Mouse (Mus musculus) CH12.LX (cell line): Measurements from ENCODE around the gene Cables2. TPM values are rescaled to one million over a fixed set of nuclear protein-coding genes. Genes with fewer than 3 reads are reported as not detected.

ENCODE experiments used
- DNase-seq: peaks from one replicate; pipeline ENCODE4 v3.0.0-alpha.2; 2013; ENCODE audit errors: extremely low read depth
- H3K27ac ChIP-seq: 2 replicates; pipeline ENCODE4 v1.5.1; 2012; ENCODE audit warnings: low read depth, mild to moderate bottlenecking, control low read depth, moderate library complexity; ENCODE audit not compliant: insufficient read depth
- H3K27me3 ChIP-seq: replicated peaks from 2 replicates; pipeline ENCODE3; 2012; ENCODE audit warnings: inconsistent platforms
- H3K36me3 ChIP-seq, 2 experiments: replicated peaks in 1 of 2; 2 replicates each; pipeline versions ENCODE3 to v1.6.1; 2012; ENCODE audit warnings: inconsistent platforms in 1 of 2, low read length in 1 of 2, mild to moderate bottlenecking in 1 of 2, mixed read lengths in 1 of 2, moderate library complexity in 1 of 2; ENCODE audit not compliant: control insufficient read depth in 1 of 2, insufficient read depth in 1 of 2
- H3K4me1 ChIP-seq, 2 experiments: 2 replicates each; pipeline ENCODE4 v1.6.1; 2012; ENCODE audit warnings: inconsistent platforms in 1 of 2, moderate library complexity in 1 of 2; ENCODE audit not compliant: insufficient read depth in 2 of 2, control insufficient read depth in 1 of 2
- H3K4me2 ChIP-seq: 2 replicates; pipeline ENCODE4 v1.6.1; 2012; ENCODE audit warnings: low read depth, mild to moderate bottlenecking, control low read depth; ENCODE audit not compliant: poor library complexity, insufficient read depth, severe bottlenecking
- H3K4me3 ChIP-seq, 3 experiments: fragments of 150-350 bp in 1 of 3; sonication (generic) in 1 of 3; replicated peaks in 1 of 3; 2 replicates each; pipeline versions ENCODE3 to v1.5.1; 2011 to 2012; ENCODE audit warnings: low read depth in 2 of 3, low read length in 2 of 3, mild to moderate bottlenecking in 2 of 3, moderate library complexity in 2 of 3, control low read depth in 1 of 3, improper control_type of control experiment in 1 of 3, inconsistent platforms in 1 of 3, mixed read lengths in 1 of 3; ENCODE audit not compliant: poor library complexity in 1 of 3
- H3K79me2 ChIP-seq: replicated peaks from 2 replicates; pipeline ENCODE4 v1.6.1; 2012; ENCODE audit warnings: mild to moderate bottlenecking, moderate library complexity; ENCODE audit not compliant: control insufficient read depth, poor library complexity, insufficient read depth, severe bottlenecking; ENCODE audit errors: extremely low read depth
- H3K9ac ChIP-seq: 2 replicates; pipeline ENCODE4 v1.6.1; 2012; ENCODE audit warnings: low read depth, mild to moderate bottlenecking, control low read depth, moderate library complexity; ENCODE audit not compliant: insufficient read depth
- H3K9me3 ChIP-seq: replicated peaks from 2 replicates; pipeline ENCODE3; 2012; ENCODE audit warnings: low read length, inconsistent platforms, mixed read lengths
- BHLHE40 ChIP-seq: IDR thresholded peaks from 2 replicates; pipeline ENCODE4 v1.6.1; 2011; ENCODE audit warnings: mild to moderate bottlenecking, low read depth, low read length, improper control_type of control experiment
- CHD1 ChIP-seq: IDR thresholded peaks from 2 replicates; pipeline ENCODE4 v1.6.1; 2012; ENCODE audit warnings: low read depth, low read length, improper control_type of control experiment, inconsistent platforms
- CHD2 ChIP-seq: IDR thresholded peaks from 2 replicates; pipeline ENCODE4 v1.6.1; 2011; ENCODE audit warnings: low read length, improper control_type of control experiment
- E2F4 ChIP-seq: IDR thresholded peaks from 2 replicates; pipeline ENCODE4 v1.6.1; 2011; ENCODE audit warnings: low read depth, low read length, improper control_type of control experiment; ENCODE audit not compliant: insufficient replicate concordance
- ELF1 ChIP-seq: IDR thresholded peaks from 2 replicates; pipeline ENCODE4 v1.6.1; 2014; ENCODE audit warnings: low read depth, mild to moderate bottlenecking, inconsistent platforms, low read length, improper control_type of control experiment
- EP300 ChIP-seq: IDR thresholded peaks from 2 replicates; pipeline ENCODE4 v1.6.1; 2011; ENCODE audit warnings: low read length, improper control_type of control experiment
- GABPA ChIP-seq: IDR thresholded peaks from 2 replicates; pipeline ENCODE4 v1.6.1; 2012; ENCODE audit warnings: low read depth, low read length, improper control_type of control experiment, inconsistent platforms; ENCODE audit not compliant: insufficient replicate concordance
- KAT2A ChIP-seq: IDR thresholded peaks from 2 replicates; pipeline ENCODE4 v1.6.1; 2012; ENCODE audit warnings: low read length, improper control_type of control experiment, inconsistent platforms; ENCODE audit not compliant: insufficient replicate concordance
- MAFK ChIP-seq: IDR thresholded peaks from 2 replicates; pipeline ENCODE4 v1.6.1; 2011; ENCODE audit warnings: low read length, improper control_type of control experiment; ENCODE audit not compliant: insufficient replicate concordance
- MEF2A ChIP-seq: IDR thresholded peaks from 2 replicates; pipeline ENCODE4 v1.6.1; 2014; ENCODE audit warnings: low read depth, mild to moderate bottlenecking, inconsistent platforms, low read length, improper control_type of control experiment, borderline replicate concordance
- MXI1 ChIP-seq: IDR thresholded peaks from 2 replicates; pipeline ENCODE4 v1.6.1; 2011; ENCODE audit warnings: mild to moderate bottlenecking, low read depth, low read length, improper control_type of control experiment
- MYC ChIP-seq: IDR thresholded peaks from 2 replicates; pipeline ENCODE4 v1.6.1; 2011; ENCODE audit warnings: low read depth, mild to moderate bottlenecking, improper control_type of control experiment, low read length
- NELFE ChIP-seq: IDR thresholded peaks from 2 replicates; pipeline ENCODE4 v1.6.1; 2011; ENCODE audit warnings: low read depth, low read length, improper control_type of control experiment
- NRF1 ChIP-seq: IDR thresholded peaks from 2 replicates; pipeline ENCODE4 v1.6.1; 2014; ENCODE audit warnings: low read depth, mild to moderate bottlenecking, inconsistent platforms, low read length, improper control_type of control experiment, moderate library complexity
- SMC3 ChIP-seq: IDR thresholded peaks from 2 replicates; pipeline ENCODE4 v1.6.1; 2011; ENCODE audit warnings: low read depth, low read length, improper control_type of control experiment
- UBTF ChIP-seq: IDR thresholded peaks from 2 replicates; pipeline ENCODE4 v1.6.1; 2012; ENCODE audit warnings: low read depth, mild to moderate bottlenecking, inconsistent platforms, low read length, improper control_type of control experiment, moderate library complexity
- ZC3H11A ChIP-seq: IDR thresholded peaks from 2 replicates; pipeline ENCODE4 v1.6.1; 2012; ENCODE audit warnings: low read depth, mild to moderate bottlenecking, inconsistent platforms, low read length, improper control_type of control experiment
- dilution Hi-C: fragments of 300-500 bp; cut with MboI; formaldehyde crosslinking; loops from 2 replicates; pipeline ENCODE4 v1.14.3; 2020; ENCODE audit warnings: low sequenced_read_pairs; ENCODE audit not compliant: extremely low pct_unique_long_range_greater_than_20kb, extremely low pct_ligation_motif_present
- in situ Hi-C: fragments of 300-500 bp; cut with MboI; formaldehyde crosslinking; loops from 3 replicates; pipeline ENCODE4 v1.14.3; 2019; ENCODE audit warnings: low sequenced_read_pairs, low pct_ligation_motif_present, low pct_unique_long_range_greater_than_20kb, mixed read lengths
- polyA plus RNA-seq: library from polyadenylated mRNA; unstranded; fragments of >175 nt; gene quantifications from 2 replicates; pipeline ENCODE4 v1.2.1, GENCODE M21; 2012; ENCODE audit warnings: low read depth; ENCODE audit not compliant: insufficient read length
- total RNA-seq, 2 experiments: library from RNA; depleted of rRNA; stranded (reverse); fragments of 300-350 nt in 1 of 2; fragments of >200 nt in 1 of 2; gene quantifications; 2 replicates each; pipeline ENCODE4 v1.2.3; 2012 to 2014

Cables2 gene
- total and polyA plus RNA-seq, 3 experiments: 13.0 to 29.9 (median 17.2) TPM

DNA sequence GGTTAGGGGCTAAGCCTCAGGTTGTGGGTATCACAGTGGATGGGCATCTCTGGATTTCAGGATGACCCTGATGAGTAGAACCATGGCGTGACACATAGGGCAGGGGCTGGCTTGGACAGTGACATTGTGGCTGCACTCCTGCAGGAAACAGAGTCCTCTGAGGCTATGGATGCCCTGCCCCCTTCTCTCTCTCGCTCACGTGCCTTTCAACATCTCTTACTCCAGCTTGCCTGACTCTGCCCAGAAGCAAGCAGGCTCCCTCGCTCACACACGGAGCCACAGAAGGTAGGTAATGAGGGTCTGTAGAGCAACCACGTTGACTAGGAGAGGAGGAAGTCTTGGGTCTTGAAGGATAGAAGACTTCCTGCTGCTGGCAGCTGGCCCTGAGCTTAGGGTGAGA is 17.2 kb upstream of the Cables2 start:
- no peak for DNase-seq
- Histone ChIP-seq H3K79me2 (no peaks in the 10 kb centered on the region), H3K4me3 (no peak overlapping the region), H3K9ac (no peak overlapping the region), H3K9me3 (no peaks in the 10 kb centered on the region), H3K27ac (no peak overlapping the region), H3K4me1 (no peaks in the 10 kb centered on the region; a peak in 1 of 4 replicates), H3K4me2 (no peak overlapping the region), H3K36me3 (no peaks in the 10 kb centered on the region), H3K27me3 (peaks cover 67% of the 10 kb centered on the region)
- in situ Hi-C loops (no loop called here), dilution Hi-C loops (no loop called here)
- TF ChIP-seq NRF1 (no peak), BHLHE40 (peak; percentile 55)

DNA sequence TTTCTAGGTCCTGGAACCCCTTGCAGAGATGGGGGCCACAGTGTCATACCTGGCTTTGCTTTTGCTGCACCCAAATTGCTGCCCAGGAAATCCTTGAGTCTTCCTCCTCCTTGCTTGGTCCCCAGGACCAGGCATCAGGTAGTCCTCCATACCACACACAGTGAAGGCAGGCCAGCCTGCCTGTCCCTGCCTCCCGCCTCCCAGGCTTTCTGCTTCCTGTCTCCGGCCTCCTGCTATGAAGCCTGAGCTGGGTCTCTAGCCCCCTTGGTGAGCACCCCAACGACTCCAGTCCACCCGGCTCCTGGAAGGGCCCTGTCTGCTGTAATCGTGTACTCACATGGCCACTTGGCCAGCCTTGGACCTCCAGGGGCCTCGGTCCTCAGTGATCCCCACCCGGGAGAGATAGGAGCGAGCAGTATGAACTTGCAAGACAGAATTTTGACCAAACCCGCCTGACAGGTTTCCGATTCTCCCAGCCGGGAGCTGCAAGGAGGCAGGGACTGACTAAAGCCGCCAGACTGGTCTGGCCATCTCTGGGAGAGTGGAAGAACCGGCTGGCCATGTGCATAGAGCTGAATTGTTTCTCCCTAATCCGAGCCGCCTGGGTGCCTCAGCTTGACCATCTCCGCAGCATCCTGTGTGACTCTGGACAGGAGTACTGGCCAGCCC is 16.3 kb upstream of the Cables2 start, which contains the start of gene Rbbp8nl:
Rbbp8nl (minus strand) TSS at position 440 of the 669 bp plus-strand sequence.
- H3K9ac ChIP-seq: no peak within 1 kb of the TSS
- no peak for TF ChIP-seq UBTF
- TF ChIP-seq, all 38 proteins: peak for 0
- DNase-seq: no peak
- Histone ChIP-seq H3K36me3 (no peaks in the 10 kb centered on the region), H3K4me2 (no peak within 1 kb of the TSS), H3K79me2 (no peaks in the 10 kb centered on the region), H3K4me3 (no peak within 1 kb of the TSS), H3K27ac (no peak within 1 kb of the TSS), H3K9me3 (no peaks in the 10 kb centered on the region), H3K4me1 (no peaks in the 10 kb centered on the region; a peak in 1 of 4 replicates), H3K27me3 (peaks cover 77% of the 10 kb centered on the region)
- in situ Hi-C loops: loop anchor here (10.0 kb wide), 1 partner anchor 145 kb away; no protein-coding TSS in a partner anchor
- dilution Hi-C loops: no loop called here

DNA sequence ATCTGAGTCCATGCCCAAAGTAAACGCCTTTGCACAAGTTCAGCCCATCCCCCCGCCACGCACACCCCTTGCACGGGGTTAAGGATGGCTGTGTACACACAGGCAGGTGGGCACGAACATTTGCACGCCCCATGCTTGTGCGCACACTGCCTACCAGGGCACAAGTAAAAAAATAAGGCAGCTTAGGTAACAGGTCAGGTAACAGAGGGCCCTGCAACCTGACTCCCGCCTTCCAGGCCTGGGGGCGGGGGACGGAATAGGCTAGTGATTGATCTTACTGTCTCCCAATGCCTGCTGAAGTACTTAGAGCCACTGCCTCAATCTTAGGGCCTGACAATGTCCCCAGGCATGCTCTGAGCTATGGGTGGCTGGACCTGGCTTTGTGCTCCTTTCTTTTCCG is 15.7 kb upstream of the Cables2 start:
- dilution Hi-C loops: no loop called here
- H3K4me3 ChIP-seq: no peak overlapping the region
- H3K9me3 ChIP-seq: no peaks in the 10 kb centered on the region
- TF ChIP-seq NRF1: no peak
- TF ChIP-seq MEF2A: no peak
- TF ChIP-seq GABPA: no peak
- no peak for TF ChIP-seq ZC3H11A
- no peak for TF ChIP-seq MXI1
- no peak for TF ChIP-seq EP300
- no peak for TF ChIP-seq CHD2
- no peak for TF ChIP-seq ELF1
- no peak for TF ChIP-seq KAT2A
- TF ChIP-seq MYC: no peak
- TF ChIP-seq NELFE: no peak
- no peak for TF ChIP-seq E2F4
- TF ChIP-seq SMC3: no peak
- TF ChIP-seq MAFK: no peak
- TF ChIP-seq CHD1: no peak
- no peaks in the 10 kb centered on the region for H3K36me3 ChIP-seq
- no peak overlapping the region for H3K4me2 ChIP-seq
- peaks cover 83% of the 10 kb centered on the region for H3K27me3 ChIP-seq
- no peaks in the 10 kb centered on the region for H3K79me2 ChIP-seq
- DNase-seq: no peak
- H3K4me1 ChIP-seq: no peaks in the 10 kb centered on the region; a peak in 1 of 4 replicates
- H3K27ac ChIP-seq: no peak overlapping the region
- in situ Hi-C loops: loop anchor here (10.0 kb wide), 1 partner anchor 146 kb away; no protein-coding TSS in a partner anchor
- H3K9ac ChIP-seq: no peak overlapping the region
